8 mouse cellular contexts compared by ENCODE assay signal in the genomic region with DNA sequence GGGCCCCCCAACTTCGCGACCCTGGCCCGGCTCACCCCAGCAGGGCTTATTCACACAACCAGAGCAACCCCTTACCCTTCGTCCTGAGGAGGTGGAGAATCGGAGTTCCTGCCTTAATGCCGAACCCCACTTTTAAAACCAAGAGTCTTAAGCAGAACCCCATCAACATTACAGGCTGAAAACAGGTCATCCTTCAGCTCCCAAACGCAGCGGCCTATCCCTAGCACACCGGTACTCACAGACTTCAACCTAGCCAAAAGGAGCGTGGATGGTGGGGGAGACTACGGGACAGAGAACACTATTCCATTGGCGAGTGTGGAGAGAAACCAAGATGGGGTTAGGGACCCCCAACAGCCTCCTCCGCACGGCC. TPM values are rescaled to one million over a fixed set of nuclear protein-coding genes. Genes with fewer than 3 reads are reported as not detected.
DNase-seq lines count a peak whose midpoint lies in the region; ATAC-seq lines count a peak whose summit lies in the region.

No protein-coding gene starts in this region.

- peak overlapping the region; percentile 69 for H3K9ac ChIP-seq in heart, embryonic 16.5 days (ENCODE audit: low read length)
- H3K9ac ChIP-seq in hindbrain, embryonic 13.5 days = peak overlapping the region; percentile 95
- H3K9ac ChIP-seq in midbrain, embryonic 13.5 days (replicated peaks) = peak overlapping the region; percentile 86

- intact Hi-C loops in heart, postnatal 10 days (cut with DNase I) = no loop called here

- peaks cover 34% of the 10 kb centered on the region for H3K4me1 ChIP-seq in heart, embryonic 16.5 days (ENCODE audit: control insufficient read depth, insufficient read depth, low read length)
- H3K4me1 ChIP-seq in hindbrain, embryonic 13.5 days (replicated peaks) = peaks cover 54% of the 10 kb centered on the region
- peaks cover 61% of the 10 kb centered on the region for H3K4me1 ChIP-seq in midbrain, embryonic 13.5 days (replicated peaks)

- no peaks in the 10 kb centered on the region for H3K9me3 ChIP-seq in heart, embryonic 16.5 days (replicated peaks; ENCODE audit: control insufficient read depth, low read length)
- no peaks in the 10 kb centered on the region for H3K9me3 ChIP-seq in hindbrain, embryonic 13.5 days
- H3K9me3 ChIP-seq in midbrain, embryonic 13.5 days = no peaks in the 10 kb centered on the region

- H3K4me2 ChIP-seq in heart, embryonic 16.5 days (ENCODE audit: low read depth, low read length) = peak overlapping the region; percentile 98
- H3K4me2 ChIP-seq in hindbrain, embryonic 13.5 days = peak overlapping the region; percentile 76
- H3K4me2 ChIP-seq in midbrain, embryonic 13.5 days (replicated peaks) = peak overlapping the region; percentile 79

- H3K27ac ChIP-seq in heart, embryonic 16.5 days (ENCODE audit: low read length) = no peak overlapping the region
- peak overlapping the region; percentile 97 for H3K27ac ChIP-seq in hindbrain, embryonic 13.5 days
- H3K27ac ChIP-seq in midbrain, embryonic 13.5 days = peak overlapping the region; percentile 86

- peaks cover 59% of the 10 kb centered on the region for H3K27me3 ChIP-seq in heart, embryonic 16.5 days (ENCODE audit: control insufficient read depth, insufficient read depth, low read length)
- peaks cover 38% of the 10 kb centered on the region for H3K27me3 ChIP-seq in hindbrain, embryonic 13.5 days
- peaks cover 57% of the 10 kb centered on the region for H3K27me3 ChIP-seq in midbrain, embryonic 13.5 days

- DNase-seq in heart, postnatal 10 days = no peak
- peak; percentile 24 for DNase-seq in NIH3T3 (ENCODE audit: low read depth)
- no peak for DNase-seq in B cell, adult 2 months
- no peak for DNase-seq in layer of hippocampus, postnatal 25 days (ENCODE audit: extremely low spot score in 1 of 2, low spot score in 1 of 2)
- no peak for DNase-seq in ovary, postnatal 36 days (ENCODE audit: low spot score)

- peak overlapping the region; percentile 66 for H3K4me3 ChIP-seq in heart, embryonic 16.5 days (ENCODE audit: low read length)
- peak overlapping the region; percentile 78 for H3K4me3 ChIP-seq in hindbrain, embryonic 13.5 days
- H3K4me3 ChIP-seq in midbrain, embryonic 13.5 days (replicated peaks) = peak overlapping the region; percentile 64

- no peaks in the 10 kb centered on the region for H3K36me3 ChIP-seq in heart, embryonic 16.5 days (ENCODE audit: control insufficient read depth, insufficient read depth)
- no peaks in the 10 kb centered on the region for H3K36me3 ChIP-seq in hindbrain, embryonic 13.5 days
- H3K36me3 ChIP-seq in midbrain, embryonic 13.5 days = no peaks in the 10 kb centered on the region

- 3% methylated on average over 14 of the region's 14 CpGs for WGBS in heart, embryonic 16.5 days
- WGBS in hindbrain, embryonic 13.5 days = under 1% methylated on average over 14 of the region's 14 CpGs
- WGBS in midbrain, embryonic 13.5 days = under 1% methylated on average over 14 of the region's 14 CpGs

- ATAC-seq in heart, embryonic 16.5 days (replicated peaks; ENCODE audit: extremely low read depth, insufficient read depth, low FRiP score) = no peak
- peak; percentile 12 for ATAC-seq in hindbrain, embryonic 13.5 days (ENCODE audit: low FRiP score)
- ATAC-seq in midbrain, embryonic 13.5 days = no peak

RNA-seq across cellular contexts. Expression of gene Efna3, which starts 0.6 kb away (rescaled TPM):
- 0.89 and 1.1 TPM in 2 replicates for polyA plus RNA-seq in heart, embryonic 16.5 days (2015; fragmentation: Nextera tagmentation; extraction: Ambion mirVana)
- total RNA-seq in heart, postnatal 10 days (2021) = under 1 TPM in 1 of 2 experiments, not detected in 1; 0.17 TPM
- polyA plus RNA-seq in hindbrain, embryonic 13.5 days (2015; fragmentation: Nextera tagmentation; extraction: Ambion mirVana) = 46.8 and 49.7 TPM in 2 replicates
- 21.8 and 22.5 TPM in 2 replicates for polyA plus RNA-seq in midbrain, embryonic 13.5 days (2015; fragmentation: Nextera tagmentation; extraction: Ambion mirVana)
- 10 to 100 TPM; 77.1 to 82.6 TPM for total RNA-seq in layer of hippocampus, postnatal 25 days (2021)

RNA-seq across cellular contexts. Expression of gene Efna4, which starts 15.7 kb away (rescaled TPM):
- polyA plus RNA-seq in heart, embryonic 16.5 days (2015; fragmentation: Nextera tagmentation; extraction: Ambion mirVana) = 5.2 and 7.3 TPM in 2 replicates
- total RNA-seq in heart, postnatal 10 days (2021) = 1 to 10 TPM; 1.9 to 2.2 TPM
- 8.6 and 9.8 TPM in 2 replicates for polyA plus RNA-seq in hindbrain, embryonic 13.5 days (2015; fragmentation: Nextera tagmentation; extraction: Ambion mirVana)
- polyA plus RNA-seq in midbrain, embryonic 13.5 days (2015; fragmentation: Nextera tagmentation; extraction: Ambion mirVana) = 8.8 and 11.4 TPM in 2 replicates
- under 1 TPM; 0.68 to 0.98 TPM for total RNA-seq in layer of hippocampus, postnatal 25 days (2021)

RNA-seq across cellular contexts. Expression of gene Adam15, which starts 27.7 kb away (rescaled TPM):
- 61.5 and 73.6 TPM in 2 replicates for polyA plus RNA-seq in heart, embryonic 16.5 days (2015; fragmentation: Nextera tagmentation; extraction: Ambion mirVana)
- 100 to 1,000 TPM; 101 to 118 TPM for total RNA-seq in heart, postnatal 10 days (2021)
- 41.5 and 47.0 TPM in 2 replicates for polyA plus RNA-seq in hindbrain, embryonic 13.5 days (2015; fragmentation: Nextera tagmentation; extraction: Ambion mirVana)
- 28.2 and 34.2 TPM in 2 replicates for polyA plus RNA-seq in midbrain, embryonic 13.5 days (2015; fragmentation: Nextera tagmentation; extraction: Ambion mirVana)
- total RNA-seq in layer of hippocampus, postnatal 25 days (2021) = 100 to 1,000 TPM; 109 to 112 TPM

RNA-seq across cellular contexts. Expression of gene Dcst2, which starts 39.7 kb away (rescaled TPM):
- polyA plus RNA-seq in heart, embryonic 16.5 days (2015; fragmentation: Nextera tagmentation; extraction: Ambion mirVana) = not detected in 2 replicates
- under 1 TPM in 1 of 2 experiments, not detected in 1; 0.26 TPM for total RNA-seq in heart, postnatal 10 days (2021)
- polyA plus RNA-seq in hindbrain, embryonic 13.5 days (2015; fragmentation: Nextera tagmentation; extraction: Ambion mirVana) = 0.14 and 0.17 TPM in 2 replicates
- 0.19 and 0.24 TPM in 2 replicates for polyA plus RNA-seq in midbrain, embryonic 13.5 days (2015; fragmentation: Nextera tagmentation; extraction: Ambion mirVana)
- under 1 TPM; 0.20 to 0.42 TPM for total RNA-seq in layer of hippocampus, postnatal 25 days (2021)

RNA-seq across cellular contexts. Expression of gene Efna1, which starts 41.2 kb away (rescaled TPM):
- polyA plus RNA-seq in heart, embryonic 16.5 days (2015; fragmentation: Nextera tagmentation; extraction: Ambion mirVana) = 34.4 and 45.5 TPM in 2 replicates
- 10 to 100 TPM; 48.8 to 57.5 TPM for total RNA-seq in heart, postnatal 10 days (2021)
- 12.1 and 12.4 TPM in 2 replicates for polyA plus RNA-seq in hindbrain, embryonic 13.5 days (2015; fragmentation: Nextera tagmentation; extraction: Ambion mirVana)
- polyA plus RNA-seq in midbrain, embryonic 13.5 days (2015; fragmentation: Nextera tagmentation; extraction: Ambion mirVana) = 9.7 and 10.7 TPM in 2 replicates
- 1 to 10 TPM; 7.1 to 7.6 TPM for total RNA-seq in layer of hippocampus, postnatal 25 days (2021)

Comparison
In these comparisons a context has a peak if more than half of its experiments do, and no peak if none do; other contexts are left out.
1. RNA of gene Efna3, which starts 0.6 kb away (polyA plus RNA-seq): 46.8 to 49.7 TPM in hindbrain, embryonic 13.5 days and 21.8 to 22.5 TPM in midbrain, embryonic 13.5 days; 0.89 to 1.1 TPM in heart, embryonic 16.5 days; every median in the first group is over 10 times any median in the second.
2. Peak in every context shown above with its lines, with median percentiles within 50 percentile points of each other: H3K4me2 ChIP-seq, H3K4me3 ChIP-seq and H3K9ac ChIP-seq.